Mouse (Mus musculus) cerebellum, adult 11-12 months (tissue): ENCODE data around the gene Gfer.
A peak's percentile ranks its signal among the peaks of the same experiment; 100 is the strongest.
"Not testable (repeated sequence)": the region's sequence is repeated elsewhere in the genome, so short reads cannot be mapped to it uniquely, and the experiment has no call there.

Experiments
- DNase-seq: peaks from one replicate; pipeline ENCODE4 v3.0.0; 2022

The Gfer gene

DNA sequence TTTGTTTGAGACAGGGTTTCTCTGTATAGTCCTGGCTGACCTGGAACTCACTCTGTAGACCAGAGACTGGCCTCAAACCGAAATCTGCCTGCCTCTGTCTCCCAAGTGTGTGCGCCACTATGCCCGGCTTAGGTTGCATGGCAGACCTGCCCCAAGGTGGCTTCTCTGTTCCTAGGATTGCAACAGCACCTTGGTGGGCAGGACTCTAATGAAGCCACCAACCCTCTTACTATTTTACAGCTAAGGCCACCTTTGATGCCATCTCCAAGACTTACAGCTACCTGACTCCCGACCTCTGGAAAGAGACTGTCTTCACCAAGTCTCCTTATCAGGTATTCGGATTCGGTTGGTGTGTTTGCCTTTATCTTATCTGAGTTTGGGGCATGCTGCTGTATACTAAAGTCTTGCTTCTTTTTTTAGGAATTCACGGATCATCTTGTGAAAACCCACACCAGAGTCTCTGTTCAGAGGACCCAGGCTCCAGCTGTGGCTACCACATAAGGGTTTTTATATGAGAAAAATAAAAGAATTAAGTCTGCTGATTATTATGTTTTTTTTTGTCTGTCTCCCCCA lies 25.5 kb upstream of the Gfer start:
- not testable (repeated sequence) for DNase-seq

DNA sequence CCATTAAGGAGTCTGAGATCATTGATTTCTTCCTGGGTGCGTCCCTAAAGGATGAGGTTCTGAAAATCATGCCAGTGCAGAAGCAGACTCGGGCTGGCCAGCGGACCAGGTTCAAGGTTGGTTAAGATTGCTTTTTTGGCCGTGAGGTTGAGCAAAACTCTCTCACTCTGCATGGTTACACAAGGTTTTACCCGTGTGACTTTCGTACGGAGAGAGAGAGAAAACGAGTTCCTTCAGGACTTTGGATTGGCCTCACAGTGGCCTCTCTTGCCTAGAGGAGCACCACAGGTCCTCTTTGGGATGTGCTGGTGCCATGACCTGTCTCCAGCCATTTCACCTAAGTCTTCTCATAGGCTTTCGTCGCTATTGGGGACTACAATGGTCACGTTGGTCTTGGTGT lies 24.7 kb upstream of the Gfer start:
- DNase-seq, result not testable (repeated sequence)

DNA sequence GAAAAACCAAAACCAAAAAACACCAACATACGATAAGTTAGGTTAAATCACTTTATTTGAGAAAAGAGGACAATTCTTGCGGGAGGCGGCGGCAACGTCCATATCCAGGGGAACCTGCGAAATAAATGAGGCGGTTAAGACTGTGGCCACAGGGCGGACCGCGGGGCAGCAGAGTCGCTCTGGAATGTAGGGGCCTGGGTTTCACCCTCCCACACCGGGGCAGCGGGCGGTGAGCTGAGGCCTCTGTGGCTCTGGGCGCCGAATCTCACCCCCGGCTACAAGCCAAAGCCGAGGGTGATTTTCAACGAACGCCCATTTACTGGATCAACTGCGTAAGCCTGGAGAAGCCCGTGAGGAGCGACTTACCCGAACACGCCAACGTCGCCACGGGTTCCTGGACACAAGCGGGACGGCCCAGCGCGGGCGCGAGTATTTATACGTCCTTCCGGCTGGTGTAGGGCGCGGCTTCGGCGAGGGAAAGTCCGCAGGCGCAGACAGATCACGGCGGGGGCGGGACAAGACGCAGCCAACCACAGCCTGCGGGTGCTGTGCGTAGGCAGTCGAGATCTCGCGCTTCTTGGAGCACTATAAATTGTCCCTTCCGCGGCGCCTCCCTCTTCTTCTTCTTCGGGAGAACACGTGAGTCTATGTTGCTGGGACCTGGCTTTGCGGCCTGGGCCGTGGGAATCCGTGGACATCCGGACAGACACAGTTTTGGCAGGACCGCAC lies 23.7 kb upstream of the Gfer start:
- peak; percentile 99 for DNase-seq

DNA sequence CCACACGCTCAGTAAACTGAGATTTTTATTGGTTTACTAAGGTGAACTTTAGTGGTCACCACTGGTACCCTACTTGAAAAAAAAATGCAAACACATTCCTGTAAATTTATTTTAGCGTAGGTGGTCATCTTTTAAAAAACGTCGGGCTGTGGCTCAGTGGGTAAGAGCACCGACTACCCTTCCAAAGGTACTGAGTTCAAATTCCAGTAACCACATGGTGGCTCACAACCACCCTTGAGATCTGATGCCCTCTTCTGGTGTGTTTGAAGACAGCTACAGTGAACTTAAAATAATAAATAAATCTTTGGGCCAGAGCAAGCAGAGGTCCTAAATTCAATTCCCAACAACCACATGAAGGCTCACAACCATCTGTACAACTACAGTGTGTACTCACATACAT lies 23.0 kb upstream of the Gfer start:
- not testable (repeated sequence) for DNase-seq

DNA sequence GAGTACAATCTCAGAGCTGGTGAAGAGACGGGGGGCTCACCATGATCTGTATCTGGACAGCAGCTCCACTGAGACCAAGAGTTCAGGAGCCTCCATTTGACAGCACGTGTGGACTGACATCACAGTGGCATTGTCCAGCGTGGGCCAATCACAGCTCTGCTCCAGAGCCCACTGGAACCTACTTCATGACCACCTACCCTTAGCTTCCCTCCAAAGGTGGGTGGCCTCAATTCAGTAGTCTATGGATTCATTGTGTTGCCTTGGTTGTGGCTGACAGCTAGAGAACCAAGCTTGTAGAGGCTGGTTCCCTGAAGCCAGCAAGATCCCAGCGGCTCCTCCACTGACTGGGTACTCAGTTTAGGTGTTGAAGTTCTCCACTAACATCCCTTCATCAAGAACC lies 22.0 kb upstream of the Gfer start, which contains the start of the genes Rnf151 and Rps2:
TSS of gene Rnf151 (minus strand) at position 121 of the 400 bp plus-strand sequence.
TSS of gene Rps2 (plus strand) at position 174 of the 400 bp plus-strand sequence.
- no peak for DNase-seq

DNA sequence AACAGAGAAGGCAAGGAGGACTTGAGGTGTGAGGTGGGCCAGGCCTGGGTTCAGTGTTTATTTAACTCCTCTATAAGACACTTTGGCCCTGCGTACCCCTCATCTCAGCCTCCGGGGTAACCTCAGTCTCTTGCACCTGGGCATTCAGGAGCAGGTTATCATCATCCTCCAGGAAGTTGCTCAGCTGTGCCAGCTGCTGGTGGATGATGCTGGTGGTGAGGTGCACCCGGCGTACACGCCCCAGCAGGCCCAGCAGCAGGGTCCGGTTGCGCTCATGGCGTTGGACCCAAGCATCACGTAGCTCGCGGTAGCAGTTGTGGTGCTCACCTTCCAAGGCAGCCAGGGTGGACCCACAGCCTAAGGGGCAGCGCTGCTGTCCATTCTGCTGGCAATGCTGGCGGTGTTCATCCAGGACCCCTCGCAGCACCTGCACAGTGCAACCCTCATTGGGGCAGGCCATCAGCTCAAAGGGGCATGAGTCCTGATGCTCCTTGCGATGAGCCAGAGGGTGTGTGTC lies 20.3 kb upstream of the Gfer start:
- DNase-seq, result no peak

DNA sequence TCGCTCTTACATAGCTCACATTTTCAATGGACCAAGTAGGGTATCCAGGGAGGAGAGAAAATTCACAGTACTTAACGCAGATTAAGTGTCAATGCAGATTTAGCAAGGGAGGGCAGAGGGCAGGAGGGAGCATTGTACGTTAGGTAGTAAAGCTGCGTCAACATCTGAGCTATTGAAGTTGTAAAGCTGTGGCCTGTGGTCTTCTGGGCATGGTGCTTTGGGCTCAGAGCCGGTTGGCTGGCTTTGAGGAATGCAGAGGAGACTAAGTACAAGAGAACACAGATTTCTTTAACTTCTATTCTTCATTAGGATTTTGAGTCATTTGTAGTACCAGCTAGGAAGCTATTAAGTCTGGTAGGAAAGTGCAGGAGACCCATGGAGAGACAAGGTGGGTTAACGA lies 19.6 kb upstream of the Gfer start:
- no peak for DNase-seq

DNA sequence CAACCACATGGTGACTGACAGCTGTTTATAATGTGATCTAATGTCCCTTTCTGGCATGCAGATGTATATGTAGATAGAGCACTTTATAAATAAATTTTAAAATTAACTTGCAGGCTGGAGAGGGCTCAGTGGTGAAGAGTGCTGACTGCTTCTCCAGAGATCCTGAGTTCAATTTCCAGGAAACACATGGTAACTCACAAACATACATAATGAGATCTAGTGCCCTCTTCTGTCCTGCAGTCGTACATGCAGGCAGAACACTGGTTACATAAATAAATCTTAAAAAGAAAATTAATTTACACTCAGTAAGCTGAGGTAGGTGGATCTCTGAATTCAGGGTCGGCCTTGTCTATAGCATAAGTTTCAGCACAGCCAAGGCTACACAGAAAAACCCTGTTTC lies 12.7 kb upstream of the Gfer start:
- no peak for DNase-seq

DNA sequence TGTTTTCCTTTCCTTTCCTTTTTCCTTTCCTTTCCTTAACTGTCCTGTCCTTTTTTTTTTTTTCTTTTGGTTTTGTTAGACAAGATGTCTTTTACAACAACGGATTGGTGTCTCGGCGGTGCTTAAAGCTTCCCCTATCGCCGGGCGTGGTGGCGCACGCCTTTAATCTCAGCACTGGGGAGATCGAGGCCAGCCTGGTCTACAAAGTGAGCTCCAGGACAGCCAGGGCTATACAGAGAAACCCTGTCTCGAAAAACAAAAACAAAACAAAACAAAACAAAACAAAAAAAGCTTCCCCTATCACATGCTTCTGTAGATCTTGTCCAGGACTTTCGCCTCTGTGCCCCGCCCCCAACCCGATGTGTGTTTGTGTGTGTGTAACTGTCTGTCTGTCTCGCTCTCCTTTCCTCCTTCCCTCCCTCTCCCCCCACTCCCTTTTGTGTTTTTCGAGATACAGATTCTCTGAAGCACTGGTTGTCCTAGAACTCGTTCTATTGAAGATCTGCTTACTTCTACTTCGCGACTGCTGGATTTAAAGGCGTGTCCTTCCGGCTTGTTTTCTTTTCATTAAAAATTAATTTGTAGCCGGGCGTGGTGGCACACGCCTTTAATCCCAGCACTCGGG lies 12.0 kb upstream of the Gfer start:
- DNase-seq, result no peak

GRCm38 (mm10) chr17:24706982-24707800 lies 11.2 kb upstream of the Gfer start, which contains the start of gene Tbl3:
TSS of gene Tbl3 (minus strand) at chr17:24707660.
- peak; percentile 90 for DNase-seq

DNA sequence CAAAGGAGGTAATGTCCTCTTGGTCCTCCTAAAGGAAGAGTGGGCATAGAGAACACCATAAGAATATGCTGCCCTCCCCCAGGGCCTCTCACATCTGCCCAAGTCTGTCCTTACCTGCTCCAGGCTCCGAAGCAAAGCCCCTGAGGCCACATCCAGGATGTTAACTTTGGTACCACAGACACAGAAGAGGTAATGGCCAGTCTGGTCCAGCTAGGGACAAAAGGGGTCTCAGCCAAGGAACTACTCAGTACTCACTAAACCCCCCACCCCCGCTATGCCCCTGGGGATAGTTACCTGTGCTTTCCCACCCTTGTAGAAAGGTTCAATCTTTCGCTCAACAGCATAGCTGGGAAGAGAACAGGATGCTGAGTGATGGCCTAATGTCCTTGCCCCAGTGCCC lies 9.9 kb upstream of the Gfer start:
- DNase-seq, result peak; percentile 19

DNA sequence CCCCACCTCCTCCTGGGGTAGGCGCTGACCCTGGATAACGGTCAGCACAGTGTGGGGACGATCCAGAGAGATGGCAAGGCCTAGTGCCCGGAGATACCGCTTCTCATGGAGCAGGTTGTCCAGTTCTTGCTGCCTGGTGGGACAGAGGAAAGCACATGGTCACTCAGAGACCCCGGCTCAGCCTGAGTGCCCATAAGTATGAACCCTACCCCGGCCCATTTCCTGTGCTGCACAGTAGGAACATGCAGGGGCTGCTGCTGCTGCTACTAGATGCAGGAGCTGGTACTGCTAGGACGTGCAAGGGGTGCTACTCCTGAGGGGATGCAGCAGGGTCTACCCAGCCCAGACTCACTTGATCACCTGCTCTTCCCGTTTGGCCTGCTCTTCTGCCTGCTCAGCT lies 5.3 kb upstream of the Gfer start:
- DNase-seq, result no peak

DNA sequence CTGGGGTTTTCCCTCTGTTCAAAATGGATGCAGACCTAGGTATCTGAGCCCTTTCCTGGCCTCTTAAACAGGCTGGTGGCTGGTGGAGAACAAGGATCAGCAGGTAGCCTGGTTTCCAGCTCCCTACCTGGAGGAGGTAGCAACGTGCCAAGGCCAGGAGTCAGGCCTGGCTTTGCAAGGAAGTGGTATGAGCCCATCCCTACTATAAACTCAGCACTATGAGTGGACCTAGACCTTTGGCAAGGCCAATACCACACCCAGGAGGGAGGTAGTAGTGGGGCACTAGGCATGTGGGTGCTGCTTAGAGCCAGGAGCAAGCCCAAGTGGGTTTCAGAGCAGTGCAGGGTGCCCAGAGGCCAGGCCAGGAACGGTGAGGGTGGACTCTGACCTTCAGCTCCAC lies 3.5 kb upstream of the Gfer start:
- no peak for DNase-seq

DNA sequence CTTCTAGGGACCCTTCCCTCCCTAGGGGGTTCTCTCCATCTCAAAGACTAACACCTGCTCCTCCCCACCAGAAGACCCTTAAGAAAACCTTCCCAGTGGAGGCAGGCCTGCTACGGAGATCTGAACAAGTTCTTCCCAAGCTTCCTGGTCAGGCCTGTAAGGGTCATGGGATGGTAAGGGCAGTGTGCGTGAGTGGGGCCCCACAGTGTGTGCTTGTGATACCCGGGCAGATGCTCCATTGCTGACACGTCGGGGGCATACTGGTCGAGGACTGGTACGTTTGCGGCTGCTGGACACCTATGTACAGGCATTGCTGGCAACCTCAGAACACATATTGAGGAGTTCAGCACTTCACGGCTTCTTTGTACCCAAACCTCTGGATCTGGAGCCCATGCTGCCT lies 2.8 kb upstream of the Gfer start:
- no peak for DNase-seq

DNA sequence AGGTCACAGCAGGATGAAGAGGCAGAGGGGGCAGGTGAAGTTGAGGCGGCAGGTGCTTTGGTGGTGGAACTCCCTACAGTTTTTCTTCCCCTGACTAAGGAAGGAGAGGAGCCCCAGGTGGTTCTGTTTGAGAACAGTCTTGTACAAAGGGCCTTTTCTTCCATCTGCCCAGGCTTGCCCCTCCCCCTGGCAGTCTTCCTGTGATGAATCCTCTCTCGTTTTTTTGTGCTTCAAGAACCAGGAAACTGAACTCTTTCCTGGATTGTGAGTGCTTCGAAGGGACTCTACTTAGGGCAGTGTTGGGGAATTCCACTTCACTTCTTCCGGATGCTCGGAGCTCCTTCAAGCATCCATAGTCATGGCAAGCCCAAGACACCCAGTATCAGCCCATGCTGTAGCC lies 2.0 kb upstream of the Gfer start:
- no peak for DNase-seq

GRCm38 (mm10) chr17:24695326-24696010 lies 488 bp downstream of the Gfer start:
- no peak for DNase-seq

DNA sequence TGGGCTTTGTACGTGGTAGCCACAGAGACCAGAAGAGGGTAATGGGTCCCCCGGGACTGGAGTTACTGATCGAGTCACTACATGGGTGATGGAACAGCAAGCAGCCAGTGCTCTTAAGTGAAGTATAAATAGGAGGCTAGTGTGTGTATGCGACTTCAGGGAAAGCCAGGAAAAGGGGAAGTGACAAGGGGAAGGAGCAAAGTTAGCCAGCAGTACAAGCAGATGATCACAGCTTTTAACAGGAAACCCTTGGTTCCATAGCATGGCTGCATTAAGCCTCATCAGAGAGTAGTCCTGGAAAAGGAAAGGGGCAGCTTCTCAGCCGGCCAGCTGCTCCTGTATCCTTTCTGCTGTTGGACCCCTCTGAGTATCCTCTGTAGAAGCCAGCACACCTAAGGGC lies 3.6 kb downstream of the Gfer start:
- no peak for DNase-seq

DNA sequence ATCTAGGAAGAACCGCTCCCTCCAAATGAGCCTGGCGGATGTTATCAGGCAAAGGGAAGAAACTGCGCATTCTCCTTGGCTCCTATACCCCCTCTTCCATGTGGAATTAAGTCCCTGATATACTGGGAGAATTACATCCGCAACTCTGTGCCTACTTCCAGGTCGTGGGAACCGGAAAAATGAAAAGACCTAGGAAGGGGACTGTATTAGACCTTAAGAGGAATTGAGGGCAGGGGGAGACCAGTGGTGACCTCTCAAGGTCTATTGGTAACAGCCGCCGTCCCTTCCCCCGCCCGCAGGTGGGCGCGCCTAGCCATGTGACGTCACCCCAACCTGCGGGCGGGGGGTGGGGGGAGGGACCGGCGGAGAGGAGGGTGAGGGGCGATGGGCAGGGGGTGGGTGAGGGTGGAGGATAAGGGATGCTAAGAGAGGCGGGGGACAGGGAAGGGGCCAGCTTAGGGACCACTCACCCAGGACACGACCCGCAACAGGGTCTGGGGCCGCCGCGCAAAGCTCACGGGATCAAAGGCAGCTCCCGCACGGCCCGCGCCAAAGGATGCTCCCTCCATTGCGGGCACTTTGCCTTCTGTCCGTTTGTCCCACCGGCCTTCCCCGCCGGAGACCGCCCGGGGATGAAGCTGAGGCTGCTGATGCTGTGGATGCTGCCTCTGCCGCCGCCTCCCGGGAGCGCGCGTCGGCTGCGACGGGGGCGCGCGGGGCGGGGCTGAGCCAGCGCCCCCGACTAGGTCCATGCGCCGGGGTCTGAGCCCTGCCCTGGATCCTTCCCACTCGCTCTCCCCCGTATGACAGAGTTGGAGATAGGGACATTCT lies 6.5 kb downstream of the Gfer start, which contains the start of gene Syngr3:
TSS of gene Syngr3 (minus strand) at position 705 of the 831 bp plus-strand sequence.
- DNase-seq, result peak; percentile 74

DNA sequence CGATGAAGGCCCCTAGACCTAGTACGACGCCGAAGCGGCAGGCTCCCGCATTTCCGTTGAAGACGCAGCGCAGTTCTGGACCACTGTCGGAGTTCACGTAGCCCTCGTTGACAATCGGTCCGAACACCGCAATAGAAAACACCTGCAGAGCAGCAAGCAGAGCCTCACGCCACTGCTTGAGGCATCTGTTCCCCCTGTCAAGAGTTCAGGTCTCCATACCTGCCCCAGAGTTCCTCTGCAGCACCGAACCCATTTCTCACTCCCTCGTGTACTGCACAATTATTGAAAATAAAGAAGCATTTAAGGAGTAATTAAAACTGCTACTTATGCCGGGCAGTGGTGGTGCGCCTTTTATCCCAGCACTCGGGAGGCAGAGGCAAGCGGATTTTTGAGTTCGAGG lies 8.4 kb downstream of the Gfer start:
- DNase-seq, result no peak

- no peak for DNase-seq
Observed at GRCm38 (mm10) chr17:24687146-24687595, 8.8 kb downstream of the Gfer start.

GRCm38 (mm10) chr17:24686514-24686913 lies 9.4 kb downstream of the Gfer start:
- DNase-seq, result no peak
